Mouse (Mus musculus): ENCODE measurements at regions not wholly inside any gene's neighbourhood (a gene's known extent, or its start where the extent isn't known, plus 50 kb on each side); places are given as distances from the start of the nearest gene placed in this dataset.

- no peak for TF ChIP-seq EP300 (IDR thresholded peaks at IDR 0.05; ENCODE audit: low read depth)
- no peak for TF ChIP-seq CTCF (IDR thresholded peaks at IDR 0.05; ENCODE audit: low read depth)
Observed at GRCm38 (mm10) chr8:25443552-25443951, 619.4 kb upstream of the Adam5 start.
